Mouse (Mus musculus) cerebellum, adult 2 months (tissue): ENCODE results near the gene Itih5.

Experiments
- CTCF ChIP-seq: fragments of 200-500 bp; IDR thresholded peaks from 2 replicates; pipeline ENCODE4 v1.5.1; 2011; ENCODE audit warnings: low read depth, mild to moderate bottlenecking, control low read depth, low read length, moderate library complexity, borderline replicate concordance; ENCODE audit not compliant: insufficient read depth
- POLR2A ChIP-seq: fragments of 200-500 bp; IDR thresholded peaks from 2 replicates; pipeline ENCODE4 v1.6.1; 2011; ENCODE audit warnings: low read length, control low read depth, borderline replicate concordance; ENCODE audit not compliant: insufficient read depth

DNA sequence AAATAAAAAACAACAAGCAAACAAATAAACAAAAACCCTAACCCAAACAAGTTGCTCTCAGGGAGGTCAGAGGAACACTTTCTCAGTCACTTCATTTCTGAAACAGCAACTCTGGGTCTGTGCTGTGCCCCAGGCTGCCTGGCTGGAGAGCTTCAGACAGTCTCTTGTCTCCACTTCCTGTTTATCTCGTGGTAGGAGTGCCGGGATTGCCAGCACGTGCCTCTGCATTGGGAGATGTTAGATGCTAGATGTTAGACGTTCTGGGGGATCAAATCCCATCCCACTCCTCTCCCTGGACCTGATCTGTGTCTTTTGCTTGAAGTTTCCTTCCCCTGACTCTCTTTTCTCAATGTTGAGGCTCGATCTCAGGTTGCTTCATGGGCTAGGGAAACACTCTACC is 104.9 kb downstream of the Itih5 start:
- TF ChIP-seq CTCF (no peak), POLR2A (no peak)
